Mouse (Mus musculus): ENCODE data around the gene Pxylp1. TPM values are rescaled to one million over a fixed set of nuclear protein-coding genes. Genes with fewer than 3 reads are reported as not detected.
A peak's percentile ranks its signal among the peaks of the same experiment; 100 is the strongest.

The Pxylp1 gene
- polyA plus RNA-seq, 1 experiment from 2014 or later = 25.6 TPM

DNA sequence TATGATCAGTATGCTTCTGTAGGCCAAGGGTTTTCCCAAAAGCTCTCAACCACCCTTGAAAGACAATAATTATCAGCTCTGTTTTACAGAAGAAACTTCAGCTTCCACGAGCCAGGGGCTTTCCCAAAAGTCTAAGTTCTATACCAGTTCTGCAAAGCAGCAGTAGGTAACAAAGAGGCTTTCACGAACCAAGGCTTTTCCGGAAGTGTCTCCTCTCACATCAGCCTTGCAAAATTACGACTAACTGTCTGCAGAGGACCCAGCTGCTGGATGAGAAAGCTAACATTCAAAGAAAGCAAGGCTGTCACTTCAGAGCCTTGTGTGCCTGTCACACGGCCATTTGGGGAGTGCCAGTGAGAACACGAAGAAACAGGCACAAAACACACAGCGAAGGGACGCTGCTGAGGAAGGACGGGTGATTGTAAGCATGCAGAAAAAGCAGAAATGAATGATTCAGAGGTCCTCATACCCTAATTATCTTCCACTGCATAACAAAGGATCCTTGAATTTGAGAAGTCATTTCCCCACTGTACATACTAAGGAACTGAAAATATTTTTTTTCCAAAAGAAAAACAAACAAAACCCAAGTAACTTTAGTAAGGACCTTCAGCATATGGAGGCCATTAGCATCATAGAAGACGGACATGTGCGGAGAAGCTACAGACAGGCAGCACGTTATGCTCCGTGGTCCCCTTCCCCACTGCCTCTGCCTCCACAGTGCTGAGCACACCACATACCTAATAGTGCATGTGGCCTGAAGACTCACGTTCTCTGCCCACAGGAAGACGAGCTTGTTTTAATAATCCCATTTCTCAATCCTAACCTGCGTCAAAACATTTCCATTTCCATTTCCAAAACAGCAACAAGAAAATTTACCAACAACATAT, 38.9 kb downstream of the Pxylp1 start:
- H3K9me3 ChIP-seq = no peaks in the 10 kb centered on the region
- H3K27ac ChIP-seq = peak overlapping the region; percentile 65
- no peak overlapping the region for H3K4me3 ChIP-seq
- peak overlapping the region; percentile 19; the same call in 1 of the 2 replicates for H3K4me2 ChIP-seq (replicated peaks)
- 32% methylated on average over 16 of the region's 16 CpGs for WGBS
- 0 out of 2 replicates have a peak, but pooled peaks cover 5% of the 10 kb centered on the region for H3K27me3 ChIP-seq
- peaks cover 20% of the 10 kb centered on the region for H3K4me1 ChIP-seq
- no peak for ATAC-seq (ENCODE audit: insufficient number of reproducible peaks, insufficient read depth, low FRiP score, low TSS enrichment)
- no peaks in the 10 kb centered on the region for H3K36me3 ChIP-seq
- H3K9ac ChIP-seq = no peak overlapping the region

- no peak for ATAC-seq (ENCODE audit: insufficient number of reproducible peaks, insufficient read depth, low FRiP score, low TSS enrichment)
- H3K9ac ChIP-seq = no peak overlapping the region
- H3K27ac ChIP-seq = no peak overlapping the region
- no peaks in the 10 kb centered on the region for H3K9me3 ChIP-seq
- no peaks in the 10 kb centered on the region for H3K36me3 ChIP-seq
- 73% methylated on average over 7 of the region's 7 CpGs for WGBS
- H3K4me1 ChIP-seq = peaks cover 21% of the 10 kb centered on the region
- no peak overlapping the region for H3K4me3 ChIP-seq
- no peak overlapping the region for H3K4me2 ChIP-seq (replicated peaks)
- H3K27me3 ChIP-seq = 0 out of 2 replicates have a peak, but pooled peaks cover 5% of the 10 kb centered on the region
Observed at GRCm38 (mm10) chr9:96851634-96852033, 40.8 kb downstream of the Pxylp1 start.

DNA sequence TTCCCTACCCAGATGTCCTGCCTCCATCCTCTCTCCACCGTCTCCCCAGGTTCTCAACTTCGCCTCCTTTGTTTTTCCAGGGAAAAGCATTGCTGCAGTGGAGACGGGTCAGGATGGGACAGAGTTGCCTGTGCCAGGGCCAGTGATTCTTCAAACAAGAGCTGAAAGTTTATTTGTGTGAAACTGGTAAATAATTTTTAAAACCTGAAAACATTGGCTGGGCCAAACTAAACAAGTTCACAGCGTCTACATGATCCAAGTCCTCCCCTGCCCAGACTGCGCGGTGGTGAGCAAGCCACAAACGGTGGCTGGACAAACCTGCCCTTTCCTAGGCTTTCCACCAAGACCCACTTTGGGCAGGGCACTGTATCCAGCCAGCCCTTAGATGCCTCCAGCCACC, 41.4 kb downstream of the Pxylp1 start:
- no peak overlapping the region for H3K9ac ChIP-seq
- no peak overlapping the region for H3K4me2 ChIP-seq (replicated peaks)
- 81% methylated on average over 7 of the region's 7 CpGs for WGBS
- no peaks in the 10 kb centered on the region for H3K9me3 ChIP-seq
- no peaks in the 10 kb centered on the region for H3K36me3 ChIP-seq
- no peak for ATAC-seq (ENCODE audit: insufficient number of reproducible peaks, insufficient read depth, low FRiP score, low TSS enrichment)
- H3K27me3 ChIP-seq = 0 out of 2 replicates have a peak, but pooled peaks cover 5% of the 10 kb centered on the region
- no peak overlapping the region for H3K27ac ChIP-seq
- H3K4me1 ChIP-seq = peaks cover 21% of the 10 kb centered on the region
- H3K4me3 ChIP-seq = no peak overlapping the region

GRCm38 (mm10) chr9:96849012-96849411, 43.5 kb downstream of the Pxylp1 start:
- H3K9ac ChIP-seq = no peak overlapping the region
- ATAC-seq (ENCODE audit: insufficient number of reproducible peaks, insufficient read depth, low FRiP score, low TSS enrichment) = no peak
- 54% methylated on average over 5 of the region's 5 CpGs for WGBS

GRCm38 (mm10) chr9:96846361-96846760, 46.1 kb downstream of the Pxylp1 start:
- Histone ChIP-seq H3K36me3 (no peaks in the 10 kb centered on the region), H3K9ac (no peak overlapping the region), H3K27ac (no peak overlapping the region), H3K4me1 (peaks cover 21% of the 10 kb centered on the region), H3K4me3 (no peak overlapping the region), H3K9me3 (no peaks in the 10 kb centered on the region), H3K4me2 (replicated peaks) (no peak overlapping the region), H3K27me3 (0 out of 2 replicates have a peak, but pooled peaks cover under 1% of the 10 kb centered on the region)
- 87% methylated on average over 8 of the region's 8 CpGs for whole genome bisulfite sequencing
- no peak for ATAC-seq (ENCODE audit: insufficient number of reproducible peaks, insufficient read depth, low FRiP score, low TSS enrichment)

More at GRCm38 (mm10) chr9:96849012-96849411, 43.5 kb downstream of the Pxylp1 start:
- Histone ChIP-seq H3K27ac (no peak overlapping the region), H3K27me3 (0 out of 2 replicates have a peak, but pooled peaks cover 5% of the 10 kb centered on the region), H3K9me3 (no peaks in the 10 kb centered on the region), H3K4me3 (no peak overlapping the region), H3K4me2 (replicated peaks) (no peak overlapping the region), H3K4me1 (peaks cover 26% of the 10 kb centered on the region), H3K36me3 (no peaks in the 10 kb centered on the region)

- no peak overlapping the region for H3K27ac ChIP-seq
- no peak overlapping the region for H3K4me3 ChIP-seq
- WGBS = 44% methylated on average over 3 of the region's 3 CpGs
- no peak overlapping the region for H3K4me2 ChIP-seq (replicated peaks)
- H3K9ac ChIP-seq = no peak overlapping the region
- peaks cover 21% of the 10 kb centered on the region for H3K4me1 ChIP-seq
- no peaks in the 10 kb centered on the region for H3K9me3 ChIP-seq
- H3K36me3 ChIP-seq = no peaks in the 10 kb centered on the region
- no peaks in the 10 kb centered on the region for H3K27me3 ChIP-seq
- 0 out of 2 replicates have a peak, but pooled peaks have one; percentile 23 for ATAC-seq (ENCODE audit: insufficient number of reproducible peaks, insufficient read depth, low FRiP score, low TSS enrichment)
Observed at GRCm38 (mm10) chr9:96844798-96845209, 47.7 kb downstream of the Pxylp1 start.

- Histone ChIP-seq H3K9me3 (no peaks in the 10 kb centered on the region), H3K36me3 (no peaks in the 10 kb centered on the region), H3K27me3 (no peaks in the 10 kb centered on the region), H3K4me3 (no peak overlapping the region), H3K9ac (no peak overlapping the region), H3K4me2 (replicated peaks) (no peak overlapping the region), H3K27ac (no peak overlapping the region), H3K4me1 (peaks cover 14% of the 10 kb centered on the region; the same call in 1 of the 2 replicates)
- WGBS = 88% methylated on average over 5 of the region's 5 CpGs
- no peak for ATAC-seq (ENCODE audit: insufficient number of reproducible peaks, insufficient read depth, low FRiP score, low TSS enrichment)
Observed at GRCm38 (mm10) chr9:96839376-96839775, 53.1 kb downstream of the Pxylp1 start.

- H3K4me1 ChIP-seq = peaks cover 14% of the 10 kb centered on the region; the same call in 1 of the 2 replicates
- WGBS = 37% methylated on average over 10 of the region's 10 CpGs
- H3K27ac ChIP-seq = no peak overlapping the region
Observed at GRCm38 (mm10) chr9:96838864-96839263, 53.6 kb downstream of the Pxylp1 start.

DNA sequence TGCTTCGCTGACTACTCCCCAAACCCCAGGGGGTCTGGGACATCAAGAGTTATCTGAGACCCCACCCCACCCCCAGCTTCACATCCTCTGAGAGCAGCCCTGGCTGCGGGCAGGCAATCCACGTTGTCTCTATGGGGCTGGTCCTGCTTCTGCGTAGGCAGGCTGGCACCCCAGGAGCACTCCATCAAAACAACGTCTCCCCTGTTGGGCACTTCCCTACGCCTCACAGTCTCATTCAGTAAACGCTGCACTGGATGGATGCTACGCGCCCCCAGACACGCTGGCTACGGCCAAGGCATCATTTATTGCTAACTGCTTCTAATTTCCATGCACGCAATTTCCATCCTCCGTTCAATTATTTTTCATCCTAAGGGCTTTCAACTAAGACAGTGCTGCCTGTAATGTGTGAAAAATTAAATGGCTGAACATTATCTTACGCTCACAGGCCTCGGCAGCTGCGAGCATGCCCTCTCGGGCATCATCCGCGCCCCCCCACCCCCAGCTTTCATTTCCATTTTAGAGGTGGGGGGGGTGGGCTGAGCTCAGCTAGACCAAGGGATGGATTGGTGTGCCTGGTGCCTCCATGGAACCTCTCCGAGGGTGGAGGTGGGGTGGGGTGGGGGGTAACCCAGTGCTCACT, 54.6 kb downstream of the Pxylp1 start:
- WGBS = 41% methylated on average over 20 of the region's 20 CpGs
- Histone ChIP-seq H3K4me1 (peaks cover 18% of the 10 kb centered on the region), H3K9me3 (no peaks in the 10 kb centered on the region), H3K36me3 (no peaks in the 10 kb centered on the region), H3K27ac (no peak overlapping the region), H3K9ac (no peak overlapping the region), H3K4me2 (replicated peaks) (no peak overlapping the region), H3K27me3 (no peaks in the 10 kb centered on the region), H3K4me3 (no peak overlapping the region)
- no peak for ATAC-seq (ENCODE audit: insufficient number of reproducible peaks, insufficient read depth, low FRiP score, low TSS enrichment)

More at GRCm38 (mm10) chr9:96838864-96839263, 53.6 kb downstream of the Pxylp1 start:
- Histone ChIP-seq H3K4me2 (replicated peaks) (no peak overlapping the region), H3K9ac (no peak overlapping the region), H3K9me3 (no peaks in the 10 kb centered on the region), H3K4me3 (no peak overlapping the region), H3K36me3 (no peaks in the 10 kb centered on the region), H3K27me3 (no peaks in the 10 kb centered on the region)
- ATAC-seq (ENCODE audit: insufficient number of reproducible peaks, insufficient read depth, low FRiP score, low TSS enrichment) = no peak

DNA sequence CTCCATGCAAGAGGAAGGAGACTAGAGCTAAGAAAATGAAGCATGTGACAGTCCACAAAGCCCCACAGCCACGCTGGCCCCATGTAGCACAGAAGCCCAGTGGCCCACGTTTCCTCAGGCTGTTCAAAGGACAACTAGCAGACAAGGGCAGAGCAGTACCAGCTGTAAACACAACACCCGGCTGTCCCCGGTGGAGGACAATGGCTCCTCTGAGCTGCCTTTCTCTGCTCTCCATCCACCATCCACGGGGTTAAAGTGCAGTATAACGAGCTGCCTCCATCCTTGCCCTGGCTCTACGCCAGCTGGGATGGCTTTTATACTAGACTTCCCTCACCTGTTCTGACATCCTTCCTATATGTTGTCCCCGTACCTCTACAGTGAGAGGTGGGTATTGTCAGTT, 55.5 kb downstream of the Pxylp1 start:
- 23% methylated on average over 8 of the region's 8 CpGs for WGBS
- no peaks in the 10 kb centered on the region for H3K9me3 ChIP-seq
- no peak overlapping the region for H3K4me3 ChIP-seq
- no peak overlapping the region for H3K9ac ChIP-seq
- no peak overlapping the region for H3K4me2 ChIP-seq (replicated peaks)
- peaks cover 24% of the 10 kb centered on the region for H3K4me1 ChIP-seq
- H3K27ac ChIP-seq = no peak overlapping the region
- H3K27me3 ChIP-seq = no peaks in the 10 kb centered on the region
- ATAC-seq (ENCODE audit: insufficient number of reproducible peaks, insufficient read depth, low FRiP score, low TSS enrichment) = no peak
- H3K36me3 ChIP-seq = no peaks in the 10 kb centered on the region

DNA sequence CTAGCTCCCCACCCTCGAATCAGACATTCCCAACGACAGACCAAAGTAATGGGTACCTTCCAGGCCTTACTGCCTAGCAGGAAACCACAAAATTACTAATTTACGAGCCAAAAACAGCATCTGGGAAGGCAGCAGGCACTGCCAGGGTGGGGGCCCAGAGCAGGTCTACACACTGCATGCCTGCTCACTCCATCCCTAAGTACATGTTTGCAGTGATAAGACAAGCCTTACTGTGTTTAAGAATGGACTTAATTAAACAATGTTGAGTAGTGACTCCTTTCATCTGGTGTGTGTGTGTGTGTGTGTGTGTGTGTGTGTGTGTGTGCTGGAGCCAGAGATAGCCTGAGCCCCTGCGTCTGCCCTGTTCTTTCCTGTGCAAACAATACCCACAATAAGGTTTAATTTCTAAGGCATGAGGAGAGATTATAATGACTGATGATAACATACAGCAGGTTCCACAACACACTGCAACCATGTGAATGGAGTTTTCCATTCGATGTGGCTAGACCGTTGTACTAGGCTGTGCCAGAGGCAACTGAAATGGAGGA, 57.0 kb downstream of the Pxylp1 start:
- no peak overlapping the region for H3K9ac ChIP-seq
- WGBS = 84% methylated on average over 6 of the region's 6 CpGs
- H3K27ac ChIP-seq = no peak overlapping the region
- no peaks in the 10 kb centered on the region for H3K9me3 ChIP-seq
- H3K4me1 ChIP-seq = peaks cover 24% of the 10 kb centered on the region
- ATAC-seq (ENCODE audit: insufficient number of reproducible peaks, insufficient read depth, low FRiP score, low TSS enrichment) = no peak
- no peak overlapping the region for H3K4me3 ChIP-seq
- no peaks in the 10 kb centered on the region for H3K36me3 ChIP-seq
- no peaks in the 10 kb centered on the region for H3K27me3 ChIP-seq
- H3K4me2 ChIP-seq (replicated peaks) = no peak overlapping the region

Measured in embryonic facial prominence, embryonic 12.5 days (tissue).